Mouse (Mus musculus) ES-Bruce4 (cell line): ENCODE data around the gene 4930467E23Rik.
"Not testable (repeated sequence)": the region's sequence is repeated elsewhere in the genome, so short reads cannot be mapped to it uniquely, and the experiment has no call there.

Source experiments
- CTCF ChIP-seq: IDR thresholded peaks from one replicate; pipeline ENCODE4 v1.8.1; 2011; ENCODE audit warnings: low read depth, low read length
- EP300 ChIP-seq: IDR thresholded peaks from 2 replicates; pipeline ENCODE4 v1.6.1; 2011; ENCODE audit warnings: low read depth, low read length; ENCODE audit not compliant: insufficient read depth
- POLR2A ChIP-seq: IDR thresholded peaks from one replicate; pipeline ENCODE4 v1.8.1; 2011; ENCODE audit warnings: low read length; ENCODE audit not compliant: insufficient read depth

DNA sequence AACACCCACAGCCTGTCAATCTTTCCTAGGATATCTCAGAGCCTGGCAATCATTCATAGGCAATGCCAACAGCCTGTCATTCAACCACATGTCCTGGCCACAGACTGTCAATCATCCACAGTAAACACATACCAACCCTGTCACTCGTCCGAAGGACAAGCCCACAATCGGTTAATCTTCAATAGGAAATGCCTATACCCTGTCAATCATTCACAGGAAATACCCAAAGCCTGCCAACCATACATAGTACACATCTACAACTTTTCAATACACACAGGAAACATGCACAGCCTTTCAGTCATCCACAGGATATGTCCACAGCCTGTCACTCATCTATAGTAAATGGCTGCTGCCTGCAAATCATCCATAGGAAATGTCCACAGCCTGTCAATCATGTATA, 9.9 kb upstream of the 4930467E23Rik start:
- not testable (repeated sequence) for TF ChIP-seq CTCF, POLR2A, EP300
